Mouse (Mus musculus): Measurements from ENCODE around the gene Hsd17b12. TPM values are rescaled to one million over a fixed set of nuclear protein-coding genes. Genes with fewer than 3 reads are reported as not detected.

Gene Hsd17b12
- polyA plus RNA-seq, 1 experiment from 2014 or later, result 70.5 TPM

DNA sequence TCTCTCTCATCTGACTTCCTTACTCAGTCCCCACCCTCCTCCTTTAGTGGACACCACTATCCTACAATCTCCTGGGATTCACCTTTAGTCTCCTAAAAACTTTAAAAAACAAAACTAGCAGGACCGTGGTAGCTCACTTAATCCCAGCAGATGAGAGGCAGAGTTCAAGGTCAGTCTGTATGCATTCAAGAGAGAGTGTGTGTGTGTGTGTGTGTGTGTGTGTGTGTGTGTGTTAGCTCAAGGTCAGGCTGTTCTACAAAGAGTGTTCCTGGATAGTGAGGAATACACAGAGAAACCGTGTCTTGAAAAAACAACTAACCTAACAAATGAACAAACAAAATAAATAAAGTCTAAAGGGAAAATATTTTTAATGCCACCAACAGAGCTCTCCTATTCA is 12.6 kb downstream of the Hsd17b12 start:
- H3K4me1 ChIP-seq, result peaks cover 6% of the 10 kb centered on the region
- ATAC-seq, result no peak
- H3K27ac ChIP-seq, result no peak overlapping the region
- no peaks in the 10 kb centered on the region for H3K36me3 ChIP-seq
- H3K27me3 ChIP-seq (replicated peaks), result no peaks in the 10 kb centered on the region
- H3K9me3 ChIP-seq (replicated peaks), result no peaks in the 10 kb centered on the region
- no peak overlapping the region for H3K4me3 ChIP-seq
- H3K9ac ChIP-seq, result no peak overlapping the region
- WGBS (ENCODE audit: insufficient replicate concordance), result 57% methylated on average over 2 of the region's 2 CpGs
- no peak overlapping the region for H3K4me2 ChIP-seq

DNA sequence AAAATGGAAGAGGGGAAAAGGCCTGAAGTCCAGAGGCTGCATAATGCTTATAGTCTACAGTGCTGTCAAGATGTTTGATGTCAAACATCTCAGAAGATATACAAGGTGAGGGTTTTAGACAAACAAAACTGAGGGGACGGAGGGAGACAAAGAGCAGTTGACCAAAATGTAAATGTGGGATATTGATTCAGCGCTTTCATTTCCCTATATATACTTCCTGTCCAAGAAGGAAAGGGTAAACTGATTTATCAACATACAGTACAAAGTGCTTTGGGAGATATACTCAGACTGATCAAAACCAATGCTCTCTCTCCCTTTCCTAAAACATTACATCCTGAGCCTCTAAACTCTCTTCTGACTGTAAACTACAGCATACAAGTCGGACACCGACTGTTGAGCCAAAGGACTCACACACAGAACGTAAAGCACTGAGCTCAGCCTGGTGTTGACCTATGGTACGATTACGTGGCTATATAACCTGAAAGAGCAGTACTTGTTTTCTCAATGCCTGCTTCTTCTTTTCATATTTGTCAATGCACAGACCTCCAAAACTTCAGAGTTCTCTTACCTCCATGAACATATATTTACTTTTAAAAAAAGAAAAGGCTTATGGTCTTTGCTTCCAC is 13.1 kb downstream of the Hsd17b12 start:
- H3K36me3 ChIP-seq, result no peaks in the 10 kb centered on the region
- WGBS (ENCODE audit: insufficient replicate concordance), result 74% methylated on average over 7 of the region's 7 CpGs
- no peak overlapping the region for H3K9ac ChIP-seq
- ATAC-seq, result no peak
- H3K27ac ChIP-seq, result no peak overlapping the region
- H3K4me1 ChIP-seq, result peaks cover 9% of the 10 kb centered on the region
- H3K4me2 ChIP-seq, result no peak overlapping the region
- H3K9me3 ChIP-seq (replicated peaks), result no peaks in the 10 kb centered on the region
- no peak overlapping the region for H3K4me3 ChIP-seq
- H3K27me3 ChIP-seq (replicated peaks), result no peaks in the 10 kb centered on the region

DNA sequence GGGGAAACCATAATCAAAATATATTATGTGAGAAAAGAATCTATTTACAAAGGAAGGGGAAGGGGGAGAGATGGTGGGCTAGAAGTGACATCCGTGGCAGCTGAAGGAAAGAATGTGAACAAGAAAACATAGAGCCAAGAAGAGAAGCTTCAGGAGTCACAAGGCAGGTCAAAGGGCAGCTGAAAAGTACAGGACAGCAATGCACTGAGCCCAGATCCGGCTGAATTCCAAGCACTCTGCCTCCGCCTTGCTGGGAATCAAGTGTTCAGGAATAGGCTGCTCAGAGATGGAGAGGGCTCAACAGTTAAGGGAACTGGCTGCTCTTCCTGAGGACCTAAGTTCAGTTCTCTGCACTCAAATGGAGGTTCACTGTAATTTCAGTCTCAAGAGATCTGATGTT is 16.5 kb downstream of the Hsd17b12 start:
- 61% methylated on average over 3 of the region's 3 CpGs for WGBS (ENCODE audit: insufficient replicate concordance)
- H3K9ac ChIP-seq, result no peak overlapping the region
- H3K27ac ChIP-seq, result no peak overlapping the region
- H3K4me3 ChIP-seq, result no peak overlapping the region
- no peaks in the 10 kb centered on the region for H3K9me3 ChIP-seq (replicated peaks)
- no peaks in the 10 kb centered on the region for H3K27me3 ChIP-seq (replicated peaks)
- no peaks in the 10 kb centered on the region for H3K36me3 ChIP-seq
- ATAC-seq, result no peak
- peaks cover 9% of the 10 kb centered on the region for H3K4me1 ChIP-seq
- no peak overlapping the region for H3K4me2 ChIP-seq

DNA sequence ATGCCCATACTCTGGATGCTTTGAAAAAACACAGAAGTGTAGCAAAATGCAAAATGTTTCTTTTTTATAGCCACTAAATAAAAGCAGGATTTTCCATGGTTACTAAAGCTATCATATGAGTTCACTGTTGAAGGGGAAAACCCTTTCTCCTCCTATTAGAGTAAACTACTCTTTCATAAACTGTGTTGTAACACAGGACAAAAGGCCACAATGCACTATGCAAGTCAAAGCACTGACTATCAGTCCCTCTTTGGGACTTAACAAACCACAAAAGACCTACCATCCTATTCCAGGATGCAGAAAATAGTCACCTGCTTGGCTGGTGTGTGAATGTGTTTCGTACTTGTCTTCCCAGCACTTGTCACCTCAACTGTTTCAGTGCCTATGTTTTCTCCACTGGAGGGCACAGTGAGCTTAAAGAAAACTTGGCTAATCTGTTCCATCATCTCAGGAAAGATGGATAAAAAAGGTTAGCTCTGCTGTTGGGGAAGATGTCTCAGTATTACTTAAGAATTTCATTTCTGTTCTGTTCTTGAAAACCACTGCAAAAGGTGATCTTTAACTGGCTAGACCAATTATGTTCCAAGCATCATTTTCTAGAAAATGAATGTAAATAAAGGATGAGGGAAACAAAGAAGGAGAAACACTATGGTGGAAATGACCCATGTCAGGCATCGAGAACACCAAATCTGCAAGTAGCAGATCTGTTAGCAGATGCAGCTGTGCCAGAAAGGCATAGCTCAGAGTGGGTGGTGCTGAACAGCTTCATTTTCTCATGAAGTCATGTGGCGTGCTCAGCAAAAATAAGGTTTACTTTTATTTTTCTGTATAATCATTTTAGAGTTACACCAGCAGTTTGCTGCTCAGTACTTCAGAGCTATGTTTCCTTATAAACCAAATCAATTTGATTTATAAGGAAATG is 19.0 kb downstream of the Hsd17b12 start:
- no peak overlapping the region for H3K4me2 ChIP-seq
- H3K36me3 ChIP-seq, result no peaks in the 10 kb centered on the region
- no peak overlapping the region for H3K4me3 ChIP-seq
- no peaks in the 10 kb centered on the region for H3K27me3 ChIP-seq (replicated peaks)
- no peaks in the 10 kb centered on the region for H3K9me3 ChIP-seq (replicated peaks)
- H3K9ac ChIP-seq, result no peak overlapping the region
- H3K4me1 ChIP-seq, result peaks cover 9% of the 10 kb centered on the region
- ATAC-seq, result no peak
- no peak overlapping the region for H3K27ac ChIP-seq
- WGBS (ENCODE audit: insufficient replicate concordance), result 75% methylated on average over 3 of the region's 3 CpGs

DNA sequence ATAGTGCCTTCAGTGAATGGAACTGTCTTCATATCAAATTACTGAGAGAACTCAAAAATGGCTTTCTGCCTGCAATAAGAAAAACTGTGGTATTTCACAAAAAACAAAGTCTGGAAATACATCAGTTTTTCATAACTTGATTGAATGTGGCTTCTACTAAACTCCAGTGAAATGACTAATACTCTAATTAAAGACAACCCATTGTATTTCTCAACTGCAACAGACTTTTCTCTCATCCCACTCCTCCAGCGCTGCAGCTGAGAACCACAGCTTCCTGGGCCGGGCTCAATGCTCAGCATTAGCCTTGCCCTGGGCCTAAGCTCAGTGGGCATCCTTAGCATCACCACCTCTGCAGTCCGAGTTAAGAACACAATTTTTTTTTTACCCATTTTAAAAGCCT is 20.9 kb downstream of the Hsd17b12 start:
- H3K9ac ChIP-seq, result no peak overlapping the region
- H3K27ac ChIP-seq, result no peak overlapping the region
- peaks cover 9% of the 10 kb centered on the region for H3K4me1 ChIP-seq
- WGBS (ENCODE audit: insufficient replicate concordance), result 53% methylated on average over 3 of the region's 3 CpGs
- H3K4me2 ChIP-seq, result no peak overlapping the region
- no peak overlapping the region for H3K4me3 ChIP-seq
- H3K27me3 ChIP-seq (replicated peaks), result no peaks in the 10 kb centered on the region
- ATAC-seq, result no peak
- H3K36me3 ChIP-seq, result no peaks in the 10 kb centered on the region
- H3K9me3 ChIP-seq (replicated peaks), result no peaks in the 10 kb centered on the region

DNA sequence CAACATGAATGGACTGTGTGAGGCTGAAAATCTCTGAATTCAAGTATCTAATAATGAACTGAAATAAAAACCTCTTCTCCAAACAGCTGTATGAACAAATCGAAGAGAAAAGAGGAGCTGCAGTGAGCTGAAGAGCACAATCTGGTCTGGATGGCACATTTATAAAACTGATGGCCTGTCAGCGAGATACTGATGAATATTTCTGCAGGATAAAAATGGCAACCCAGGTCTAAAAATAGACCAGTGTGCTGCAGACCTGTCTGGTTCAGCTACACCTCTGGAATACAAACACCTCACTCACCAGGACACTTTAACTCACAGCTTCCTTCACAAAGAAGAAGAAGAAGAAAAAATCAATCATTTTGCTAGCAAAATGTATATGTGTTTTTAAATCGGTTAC is 29.3 kb downstream of the Hsd17b12 start:
- no peak overlapping the region for H3K4me3 ChIP-seq
- H3K4me1 ChIP-seq, result peaks cover 10% of the 10 kb centered on the region; the same call in 1 of the 2 replicates
- WGBS (ENCODE audit: insufficient replicate concordance), result 75% methylated on average over 3 of the region's 3 CpGs
- no peaks in the 10 kb centered on the region for H3K9me3 ChIP-seq (replicated peaks)
- no peak overlapping the region for H3K9ac ChIP-seq
- H3K36me3 ChIP-seq, result no peaks in the 10 kb centered on the region
- ATAC-seq, result no peak
- no peaks in the 10 kb centered on the region for H3K27me3 ChIP-seq (replicated peaks)
- no peak overlapping the region for H3K27ac ChIP-seq
- no peak overlapping the region for H3K4me2 ChIP-seq

DNA sequence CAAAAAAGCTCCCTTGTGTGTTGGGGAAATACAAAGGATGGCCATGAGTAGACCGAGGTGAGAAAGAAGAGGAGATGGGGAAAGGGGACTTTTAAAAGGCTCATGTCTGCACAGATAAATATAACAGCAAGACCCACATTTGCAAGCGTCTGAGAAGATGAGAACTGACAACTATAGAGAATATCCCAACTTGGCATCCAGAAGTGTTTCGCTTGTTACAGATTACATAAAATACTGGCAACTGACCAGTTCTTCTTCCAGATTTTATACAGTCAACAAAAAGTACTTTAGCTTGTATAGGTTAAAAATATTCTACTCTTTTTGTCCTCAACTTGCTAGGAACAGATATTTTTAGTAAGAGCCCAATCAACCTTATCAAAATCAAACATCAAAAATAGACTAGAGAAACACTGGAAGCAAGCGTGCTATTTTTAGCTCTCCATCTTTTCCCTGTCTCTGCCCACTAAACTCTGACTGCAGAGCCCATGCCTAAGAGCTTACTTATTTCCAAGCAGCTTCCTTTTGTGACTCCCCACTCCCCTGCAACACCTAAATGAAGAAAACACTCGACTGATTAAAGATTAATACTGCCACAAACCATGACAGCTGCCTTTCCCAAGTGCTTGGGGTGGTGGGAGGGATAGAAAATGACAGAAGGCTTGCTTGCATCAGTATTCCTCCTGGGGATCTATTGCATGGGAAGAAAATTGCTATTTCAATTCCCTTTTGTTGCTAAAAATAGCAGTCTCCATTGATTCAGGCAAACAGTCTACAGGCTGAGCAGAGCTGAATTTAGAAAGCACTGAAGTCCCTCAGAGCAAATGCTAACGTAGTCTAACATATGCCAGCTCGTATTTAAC is 35.4 kb downstream of the Hsd17b12 start:
- no peaks in the 10 kb centered on the region for H3K36me3 ChIP-seq
- H3K4me2 ChIP-seq, result no peak overlapping the region
- no peak for ATAC-seq
- WGBS (ENCODE audit: insufficient replicate concordance), result 55% methylated on average over 7 of the region's 7 CpGs
- H3K4me3 ChIP-seq, result no peak overlapping the region
- no peaks in the 10 kb centered on the region for H3K9me3 ChIP-seq (replicated peaks)
- H3K9ac ChIP-seq, result no peak overlapping the region
- peaks cover 12% of the 10 kb centered on the region for H3K4me1 ChIP-seq
- no peaks in the 10 kb centered on the region for H3K27me3 ChIP-seq (replicated peaks)
- H3K27ac ChIP-seq, result no peak overlapping the region

DNA sequence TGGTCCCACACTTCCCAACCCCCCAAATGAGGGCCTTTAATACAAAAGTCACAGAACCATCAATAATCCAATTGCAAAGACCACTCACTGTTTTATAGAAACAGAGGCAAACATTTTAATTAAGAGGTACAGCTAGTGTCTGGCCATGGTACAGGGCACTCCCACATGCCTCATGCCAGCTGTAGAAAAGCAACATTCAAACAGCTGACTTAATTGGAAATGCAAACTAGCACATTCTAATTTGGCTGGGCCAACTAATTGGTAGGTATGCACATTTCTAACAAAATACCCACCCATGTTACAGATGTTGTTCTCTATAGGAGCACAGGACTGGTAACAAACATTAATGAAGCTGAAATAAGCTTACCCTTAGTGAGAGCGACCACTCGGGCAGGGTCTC is 54.0 kb downstream of the Hsd17b12 start:
- no peak overlapping the region for H3K9ac ChIP-seq
- H3K27ac ChIP-seq, result no peak overlapping the region
- ATAC-seq, result no peak
- H3K4me1 ChIP-seq, result no peaks in the 10 kb centered on the region
- H3K9me3 ChIP-seq (replicated peaks), result no peaks in the 10 kb centered on the region
- WGBS (ENCODE audit: insufficient replicate concordance), result 87% methylated on average over 2 of the region's 2 CpGs
- no peak overlapping the region for H3K4me2 ChIP-seq
- peaks cover 2% of the 10 kb centered on the region; the same call in 1 of the 2 replicates for H3K36me3 ChIP-seq
- no peaks in the 10 kb centered on the region for H3K27me3 ChIP-seq (replicated peaks)
- H3K4me3 ChIP-seq, result no peak overlapping the region

DNA sequence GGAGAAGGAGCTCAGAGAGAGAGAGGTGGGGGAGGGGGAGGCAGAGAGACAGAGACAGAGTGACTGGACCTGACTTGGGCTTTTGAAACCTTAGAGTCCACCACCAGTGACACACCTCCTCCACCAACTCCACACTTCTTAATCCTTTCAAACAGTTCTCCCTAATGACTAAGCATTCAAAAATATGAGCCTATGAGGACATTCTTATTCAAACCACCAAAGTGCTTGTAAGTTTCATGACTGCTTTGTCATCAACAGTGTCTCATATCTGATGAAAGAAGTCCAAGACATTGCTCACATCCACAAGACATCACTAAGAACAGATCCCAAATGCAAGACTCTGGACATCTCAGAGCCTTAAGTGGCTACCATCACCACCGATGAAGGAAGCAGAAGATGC is 67.9 kb downstream of the Hsd17b12 start:
- WGBS (ENCODE audit: insufficient replicate concordance), result 79% methylated on average over 1 of the region's 1 CpGs
- Histone ChIP-seq H3K27ac (no peak overlapping the region), H3K36me3 (no peaks in the 10 kb centered on the region), H3K4me1 (no peaks in the 10 kb centered on the region), H3K4me2 (no peak overlapping the region), H3K9ac (no peak overlapping the region), H3K9me3 (replicated peaks) (no peaks in the 10 kb centered on the region), H3K27me3 (replicated peaks) (no peaks in the 10 kb centered on the region), H3K4me3 (no peak overlapping the region)
- no peak for ATAC-seq

DNA sequence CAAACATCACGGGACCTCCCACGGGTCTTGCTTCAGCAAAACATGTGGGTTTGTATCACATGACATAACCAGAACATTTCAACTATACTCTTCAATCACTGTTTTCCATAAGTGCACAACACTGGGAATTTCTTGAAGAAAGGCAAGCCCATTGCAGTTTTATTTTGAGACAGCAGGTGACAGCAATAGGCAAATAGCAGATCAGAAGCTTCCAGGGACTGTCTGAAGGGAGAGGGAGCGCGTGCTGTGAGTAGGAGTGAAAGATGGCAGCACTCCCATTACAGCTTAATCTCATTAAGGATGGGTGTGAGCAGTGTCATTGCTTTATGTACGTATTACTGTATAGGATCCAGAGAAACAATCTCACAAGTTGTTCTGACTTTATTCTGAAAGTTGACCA is 88.3 kb downstream of the Hsd17b12 start:
- H3K4me3 ChIP-seq, result no peak overlapping the region
- ATAC-seq, result no peak

DNA sequence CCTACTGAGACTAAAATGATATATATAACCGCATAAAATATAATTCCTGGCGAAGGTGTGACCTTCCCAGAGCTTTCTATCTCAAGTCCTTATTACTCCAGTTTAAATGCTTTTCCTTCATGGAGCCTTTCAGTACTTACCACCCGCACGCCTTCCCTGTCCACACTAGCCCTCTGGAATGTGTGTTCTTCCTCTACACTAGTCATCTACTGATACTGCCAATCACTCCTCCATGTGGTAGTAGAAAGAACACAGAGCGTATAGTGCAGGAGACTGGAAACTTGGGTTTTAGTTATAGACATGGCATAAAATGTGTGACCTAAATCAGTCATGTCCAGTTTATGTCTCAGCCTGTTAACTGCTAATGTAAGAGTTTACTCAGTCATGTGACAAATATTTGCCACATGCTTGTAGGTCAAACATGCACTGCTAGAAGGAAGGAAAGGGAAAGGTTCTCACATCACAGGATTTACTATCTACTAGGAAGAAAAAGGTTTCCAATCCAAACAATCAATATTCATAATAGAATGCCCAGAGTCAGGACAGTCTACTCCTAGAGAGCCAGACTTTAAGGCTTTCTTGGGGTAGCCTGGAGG is 91.1 kb downstream of the Hsd17b12 start:
- Histone ChIP-seq H3K9me3 (replicated peaks) (no peaks in the 10 kb centered on the region), H3K4me1 (0 out of 2 replicates have a peak, but pooled peaks cover 3% of the 10 kb centered on the region), H3K4me3 (no peak overlapping the region), H3K9ac (no peak overlapping the region), H3K27ac (no peak overlapping the region), H3K27me3 (replicated peaks) (no peaks in the 10 kb centered on the region), H3K36me3 (peaks cover 5% of the 10 kb centered on the region), H3K4me2 (no peak overlapping the region)
- no peak for ATAC-seq
- 81% methylated on average over 5 of the region's 5 CpGs for WGBS (ENCODE audit: insufficient replicate concordance)

More for the DNA sequence above, 88.3 kb downstream of the Hsd17b12 start:
- Histone ChIP-seq H3K27ac (no peak overlapping the region), H3K9me3 (replicated peaks) (no peaks in the 10 kb centered on the region), H3K27me3 (replicated peaks) (no peaks in the 10 kb centered on the region), H3K36me3 (peaks cover 5% of the 10 kb centered on the region), H3K4me1 (0 out of 2 replicates have a peak, but pooled peaks cover 3% of the 10 kb centered on the region), H3K4me2 (no peak overlapping the region), H3K9ac (no peak overlapping the region)
- WGBS (ENCODE audit: insufficient replicate concordance), result 79% methylated on average over 5 of the region's 5 CpGs
